Mouse (Mus musculus): ENCODE data around the gene Cabs1. TPM values are rescaled to one million over a fixed set of nuclear protein-coding genes. Genes with fewer than 3 reads are reported as not detected.

Gene Cabs1
- total RNA-seq (2021) = not detected
- long read RNA-seq, experiment 1 = 0 reads
- long read RNA-seq, experiment 2 = 0 reads

DNA sequence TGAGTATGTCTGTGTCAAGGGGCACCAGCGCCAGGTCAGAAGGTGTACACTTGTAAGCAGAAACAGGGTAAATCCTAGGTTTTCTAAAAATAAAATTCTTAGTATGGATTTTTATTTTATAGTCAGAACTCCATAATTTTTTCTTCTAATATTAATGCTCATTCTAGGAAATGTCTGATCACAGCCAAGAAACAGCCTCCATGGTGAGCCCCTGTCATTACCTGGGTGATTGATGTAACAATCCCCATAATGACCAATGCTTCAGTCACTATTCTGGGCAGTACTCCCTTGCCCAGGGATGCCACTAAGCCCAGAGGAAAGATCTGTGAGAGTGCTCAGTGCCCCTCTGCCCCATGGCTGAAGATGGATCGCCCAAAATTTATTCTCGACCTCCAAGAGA is at the start of gene Cabs1:
Gene Cabs1, plus strand, starts transcription at position 301 of the 400 bp plus-strand sequence.
- no peak for TF ChIP-seq CTCF (IDR thresholded peaks at IDR 0.05)
- no peak within 1 kb of the TSS for H3K27ac ChIP-seq

GRCm38 (mm10) chr5:87931603-87932002 is 47.6 kb upstream of the Cabs1 start:
- no peak overlapping the region for H3K27ac ChIP-seq
- H3K4me3 ChIP-seq = no peak overlapping the region
- intact Hi-C loops (cut with DNase I) = no loop called here
- TF ChIP-seq CTCF (IDR thresholded peaks at IDR 0.05) = no peak
- DNase-seq (ENCODE audit: extremely low spot score in 1 of 2, low spot score in 2 of 2) = no peak

More for the DNA sequence above, at the start of gene Cabs1:
- H3K4me3 ChIP-seq = no peak within 1 kb of the TSS
- intact Hi-C loops (cut with DNase I) = no loop called here
- DNase-seq (ENCODE audit: extremely low spot score in 1 of 2, low spot score in 2 of 2) = no peak

DNA sequence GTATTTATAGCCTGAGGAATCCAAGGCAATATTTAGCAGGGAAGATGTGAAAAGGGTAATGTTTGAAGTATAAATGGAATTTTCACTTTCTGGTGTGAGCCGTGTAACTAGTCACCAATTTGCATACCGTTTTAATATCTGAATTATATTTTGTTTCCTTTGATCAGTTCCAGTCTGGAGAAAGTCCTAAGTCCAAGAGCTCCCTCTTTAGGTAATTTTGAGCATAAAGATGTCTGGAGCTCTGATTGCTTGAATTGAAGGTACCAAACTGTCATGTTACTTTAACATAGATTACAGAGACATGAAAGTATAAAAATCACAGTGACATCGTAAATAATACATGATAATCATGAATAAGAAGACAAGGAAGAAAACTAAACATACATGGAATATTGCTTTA is 38.5 kb upstream of the Cabs1 start:
- DNase-seq (ENCODE audit: extremely low spot score in 1 of 2, low spot score in 2 of 2) = no peak
- no peak overlapping the region for H3K27ac ChIP-seq
- peak; percentile 59 for TF ChIP-seq CTCF (IDR thresholded peaks at IDR 0.05)
- no peak overlapping the region for H3K4me3 ChIP-seq
- intact Hi-C loops (cut with DNase I) = loop anchor here (2.0 kb wide), 1 partner anchor 156 kb away; no protein-coding TSS in a partner anchor

DNA sequence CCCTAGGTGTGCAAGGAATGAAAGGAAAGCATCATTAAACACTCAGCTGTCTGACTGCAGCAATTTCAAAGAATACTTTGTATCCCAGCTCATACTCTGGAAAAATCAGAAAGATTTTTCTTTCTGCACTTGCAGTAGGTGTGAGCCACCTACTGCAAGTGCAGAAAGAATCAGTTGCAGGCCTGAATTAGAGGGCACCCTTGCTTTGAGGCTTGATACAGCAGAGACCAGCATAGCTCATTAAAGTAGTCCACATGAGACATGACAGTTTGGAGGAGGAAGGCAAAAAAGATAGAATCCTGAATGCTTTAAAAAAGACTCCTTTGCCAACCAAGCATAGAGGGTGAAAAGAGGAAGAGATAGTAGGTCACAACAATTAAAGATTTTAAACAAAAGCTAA is 36.7 kb upstream of the Cabs1 start:
- intact Hi-C loops (cut with DNase I) = no loop called here
- H3K27ac ChIP-seq = no peak overlapping the region
- TF ChIP-seq CTCF (IDR thresholded peaks at IDR 0.05) = no peak
- DNase-seq (ENCODE audit: extremely low spot score in 1 of 2, low spot score in 2 of 2) = no peak
- H3K4me3 ChIP-seq = no peak overlapping the region

GRCm38 (mm10) chr5:87951836-87952235 is 27.4 kb upstream of the Cabs1 start:
- no peak overlapping the region for H3K27ac ChIP-seq

DNA sequence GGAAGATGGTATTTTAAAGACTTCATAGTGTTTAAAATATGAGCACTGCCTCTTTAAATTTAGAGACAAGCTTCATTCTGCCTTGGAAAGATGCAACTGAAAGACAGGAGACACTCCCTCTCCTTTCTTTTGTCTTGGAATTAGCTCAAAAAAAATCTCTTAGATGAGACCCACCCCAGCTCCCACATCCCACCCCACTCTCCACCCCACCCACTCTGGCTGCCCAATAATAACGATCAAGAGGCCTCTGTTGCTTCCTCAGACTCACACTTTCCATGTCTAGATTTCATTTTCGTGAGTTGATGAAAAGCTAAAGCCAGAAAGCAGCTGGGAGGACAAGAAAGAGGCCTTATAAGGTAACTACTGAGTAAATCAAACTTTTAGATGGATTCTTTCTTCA is 10.0 kb upstream of the Cabs1 start, which contains the start of the genes 2310003L06Rik and Gm28434:
Gene 2310003L06Rik, plus strand, starts transcription at position 259 of the 400 bp plus-strand sequence.
Gene Gm28434, plus strand, starts transcription at position 317 of the 400 bp plus-strand sequence.
- Histone ChIP-seq H3K27ac (no peak within 1 kb of the TSS), H3K4me3 (no peak within 1 kb of the TSS)
- no peak for DNase-seq (ENCODE audit: extremely low spot score in 1 of 2, low spot score in 2 of 2)
- no peak for TF ChIP-seq CTCF (IDR thresholded peaks at IDR 0.05)
- intact Hi-C loops (cut with DNase I) = no loop called here

More at GRCm38 (mm10) chr5:87951836-87952235, 27.4 kb upstream of the Cabs1 start:
- H3K4me3 ChIP-seq = no peak overlapping the region
- no peak for DNase-seq (ENCODE audit: extremely low spot score in 1 of 2, low spot score in 2 of 2)
- TF ChIP-seq CTCF (IDR thresholded peaks at IDR 0.05) = no peak
- intact Hi-C loops (cut with DNase I) = no loop called here

- TF ChIP-seq CTCF (IDR thresholded peaks at IDR 0.05) = no peak
- intact Hi-C loops (cut with DNase I) = no loop called here
- no peak overlapping the region for H3K4me3 ChIP-seq
- DNase-seq (ENCODE audit: extremely low spot score in 1 of 2, low spot score in 2 of 2) = no peak
- H3K27ac ChIP-seq = no peak overlapping the region
Observed at GRCm38 (mm10) chr5:87982468-87983214, 3.4 kb downstream of the Cabs1 start.

GRCm38 (mm10) chr5:88002249-88002648 is 23.0 kb downstream of the Cabs1 start, which contains the start of gene Smr3a:
TSS of gene Smr3a (plus strand) at chr5:88002549.
- TF ChIP-seq CTCF (IDR thresholded peaks at IDR 0.05) = no peak
- intact Hi-C loops (cut with DNase I) = no loop called here
- H3K4me3 ChIP-seq = no peak within 1 kb of the TSS
- no peak for DNase-seq (ENCODE audit: extremely low spot score in 1 of 2, low spot score in 2 of 2)
- H3K27ac ChIP-seq = no peak within 1 kb of the TSS

GRCm38 (mm10) chr5:88005241-88005640 is 26.0 kb downstream of the Cabs1 start:
- H3K4me3 ChIP-seq = no peak overlapping the region
- TF ChIP-seq CTCF (IDR thresholded peaks at IDR 0.05) = no peak
- intact Hi-C loops (cut with DNase I) = no loop called here
- no peak for DNase-seq (ENCODE audit: extremely low spot score in 1 of 2, low spot score in 2 of 2)
- no peak overlapping the region for H3K27ac ChIP-seq

Other genes starting within 250 kb of the Cabs1 start
- gene Csn1s2a, start 204.9 kb upstream of the Cabs1 start, total RNA-seq (2021) = not detected
- gene Csn1s2b, start 171.4 kb upstream of the Cabs1 start, total RNA-seq (2021) = not detected
- not detected for gene Prr27, start 153.8 kb upstream of the Cabs1 start, total RNA-seq (2021)
- gene Odam, start 94.4 kb upstream of the Cabs1 start, total RNA-seq (2021) = not detected
- not detected for gene Csn3, start 53.9 kb upstream of the Cabs1 start, total RNA-seq (2021)
- gene 2310003L06Rik, start 10.0 kb upstream of the Cabs1 start, total RNA-seq (2021) = not detected
- not detected for gene Gm28434, start 9.9 kb upstream of the Cabs1 start, total RNA-seq (2021)
- not detected for gene Smr3a, start 23.1 kb downstream of the Cabs1 start, total RNA-seq (2021)
- not detected for gene Smr2, start 107.1 kb downstream of the Cabs1 start, total RNA-seq (2021)
- gene Gm11116, start 132.1 kb downstream of the Cabs1 start, total RNA-seq (2021) = not detected
- gene Gm11115, start 174.7 kb downstream of the Cabs1 start, total RNA-seq (2021) = not detected

Data from left cerebral cortex, adult 2 months (tissue).